Mouse (Mus musculus) forebrain, embryonic 14.5 days (tissue): ENCODE results near the gene Gp9. TPM values are rescaled to one million over a fixed set of nuclear protein-coding genes. Genes with fewer than 3 reads are reported as not detected.

Experiments used
- ATAC-seq: fragments of 200-750 bp; cut with Nextera tagmentation; 2 replicates; pipeline ENCODE4 v1.8.0; 2017; ENCODE audit warnings: mild to moderate bottlenecking, moderate library complexity
- DNase-seq: peaks from one replicate; pipeline ENCODE4 v3.0.0-alpha.2; 2015; ENCODE audit warnings: low spot score
- H3K27ac ChIP-seq: fragments of 300-500 bp; sonication (generic); 2 replicates; pipeline ENCODE4 v1.5.1; 2014; ENCODE audit warnings: low read depth, mild to moderate bottlenecking, control low read depth, low read length, moderate library complexity
- H3K27me3 ChIP-seq: fragments of 300-500 bp; sonication (generic); replicated peaks from 2 replicates; pipeline ENCODE4 v1.6.1; 2014; ENCODE audit warnings: low read length, control low read depth, mixed read lengths; ENCODE audit not compliant: control insufficient read depth, insufficient read depth
- H3K36me3 ChIP-seq: fragments of 300-500 bp; sonication (generic); 2 replicates; pipeline ENCODE4 v1.6.1; 2014; ENCODE audit warnings: low read length, control low read depth; ENCODE audit not compliant: control insufficient read depth, insufficient read depth
- H3K4me1 ChIP-seq: fragments of 300-500 bp; sonication (generic); 2 replicates; pipeline ENCODE4 v1.6.1; 2014; ENCODE audit warnings: antibody characterized with exemption, low read length, control low read depth; ENCODE audit not compliant: control insufficient read depth, insufficient read depth
- H3K4me2 ChIP-seq: fragments of 300-500 bp; sonication (generic); 2 replicates; pipeline ENCODE4 v1.6.1; 2014; ENCODE audit warnings: mild to moderate bottlenecking, control low read depth, low read length
- H3K4me3 ChIP-seq: fragments of 300-500 bp; sonication (generic); 2 replicates; pipeline ENCODE4 v1.5.1; 2014; ENCODE audit warnings: low read depth, low read length, control low read depth
- H3K9ac ChIP-seq: fragments of 300-500 bp; sonication (generic); 2 replicates; pipeline ENCODE4 v1.6.1; 2014; ENCODE audit warnings: mild to moderate bottlenecking, low read length, control low read depth, moderate library complexity
- H3K9me3 ChIP-seq: fragments of 300-500 bp; sonication (generic); replicated peaks from 2 replicates; pipeline ENCODE4 v1.6.1; 2016; ENCODE audit warnings: low read length, control low read depth, mixed read lengths; ENCODE audit not compliant: control insufficient read depth
- WGBS: fragments of 180-500 bp; shearing (Covaris S2); extraction: QIAGEN DNeasy Blood & Tissue Kit; methylation state at CpG from one replicate; pipeline ENCODE4 v1.1.7; 2014; 5-methylcytosine and 5-hydroxymethylcytosine counted together
- polyA plus RNA-seq: library from polyadenylated mRNA; unstranded; fragments of >200 nt; fragmentation: Nextera tagmentation; extraction: Ambion mirVana; gene quantifications from 2 replicates; pipeline ENCODE4 v1.2.1, GENCODE M21; 2014

The Gp9 gene
- polyA plus RNA-seq, 1 experiment from 2014 or later = 0.47 TPM

- Histone ChIP-seq H3K9me3 (no peaks in the 10 kb centered on the region), H3K4me3 (no peak overlapping the region), H3K27ac (no peak overlapping the region), H3K36me3 (peaks cover 9% of the 10 kb centered on the region; the same call in 1 of the 2 replicates), H3K4me1 (no peaks in the 10 kb centered on the region), H3K9ac (no peak overlapping the region), H3K27me3 (no peaks in the 10 kb centered on the region), H3K4me2 (no peak overlapping the region)
- DNase-seq = no peak
- ATAC-seq = no peak
- WGBS = 54% methylated on average over 2 of the region's 2 CpGs
Measured at GRCm38 (mm10) chr6:87797321-87797720, 19.4 kb downstream of the Gp9 start.

GRCm38 (mm10) chr6:87799576-87799975 is 21.7 kb downstream of the Gp9 start:
- no peak overlapping the region for H3K27ac ChIP-seq
- no peak for DNase-seq
- no peaks in the 10 kb centered on the region for H3K36me3 ChIP-seq
- H3K4me1 ChIP-seq = no peaks in the 10 kb centered on the region
- no peaks in the 10 kb centered on the region for H3K9me3 ChIP-seq
- 88% methylated on average over 6 of the region's 6 CpGs for WGBS
- H3K9ac ChIP-seq = no peak overlapping the region
- H3K27me3 ChIP-seq = no peaks in the 10 kb centered on the region
- no peak for ATAC-seq
- no peak overlapping the region for H3K4me2 ChIP-seq
- no peak overlapping the region for H3K4me3 ChIP-seq

- 85% methylated on average over 7 of the region's 7 CpGs for WGBS
- no peak for DNase-seq
Measured at GRCm38 (mm10) chr6:87802462-87802861, 24.6 kb downstream of the Gp9 start.

GRCm38 (mm10) chr6:87804036-87804435 is 26.2 kb downstream of the Gp9 start:
- no peaks in the 10 kb centered on the region for H3K4me1 ChIP-seq
- WGBS = 88% methylated on average over 1 of the region's 1 CpGs
- no peak for ATAC-seq
- H3K9me3 ChIP-seq = no peaks in the 10 kb centered on the region
- H3K9ac ChIP-seq = no peak overlapping the region
- no peak overlapping the region for H3K4me2 ChIP-seq
- no peak overlapping the region for H3K27ac ChIP-seq
- no peak for DNase-seq
- H3K4me3 ChIP-seq = no peak overlapping the region
- 0 out of 2 replicates have a peak, but pooled peaks cover 2% of the 10 kb centered on the region for H3K36me3 ChIP-seq
- H3K27me3 ChIP-seq = no peaks in the 10 kb centered on the region

More at GRCm38 (mm10) chr6:87802462-87802861, 24.6 kb downstream of the Gp9 start:
- H3K4me3 ChIP-seq = no peak overlapping the region
- no peak overlapping the region for H3K9ac ChIP-seq
- H3K9me3 ChIP-seq = no peaks in the 10 kb centered on the region
- no peaks in the 10 kb centered on the region for H3K4me1 ChIP-seq
- no peaks in the 10 kb centered on the region for H3K27me3 ChIP-seq
- H3K4me2 ChIP-seq = no peak overlapping the region
- no peak for ATAC-seq
- H3K27ac ChIP-seq = no peak overlapping the region
- 0 out of 2 replicates have a peak, but pooled peaks cover 2% of the 10 kb centered on the region for H3K36me3 ChIP-seq

- Histone ChIP-seq H3K9me3 (no peaks in the 10 kb centered on the region), H3K9ac (no peak overlapping the region), H3K4me1 (no peaks in the 10 kb centered on the region), H3K27ac (no peak overlapping the region), H3K36me3 (0 out of 2 replicates have a peak, but pooled peaks cover 2% of the 10 kb centered on the region), H3K4me3 (no peak overlapping the region), H3K27me3 (no peaks in the 10 kb centered on the region), H3K4me2 (no peak overlapping the region)
- ATAC-seq (no peak), DNase-seq (no peak)
- 79% methylated on average over 7 of the region's 7 CpGs for WGBS
Measured at GRCm38 (mm10) chr6:87804886-87805285, 27.0 kb downstream of the Gp9 start.

- Histone ChIP-seq H3K4me1 (no peaks in the 10 kb centered on the region), H3K4me2 (no peak overlapping the region), H3K27ac (no peak overlapping the region), H3K9me3 (no peaks in the 10 kb centered on the region), H3K36me3 (0 out of 2 replicates have a peak, but pooled peaks cover 2% of the 10 kb centered on the region), H3K27me3 (no peaks in the 10 kb centered on the region), H3K4me3 (no peak overlapping the region), H3K9ac (no peak overlapping the region)
- ATAC-seq (no peak), DNase-seq (no peak)
- WGBS = 94% methylated on average over 7 of the region's 7 CpGs
Measured at GRCm38 (mm10) chr6:87805448-87805847, 27.6 kb downstream of the Gp9 start.

GRCm38 (mm10) chr6:87806028-87806427 is 28.2 kb downstream of the Gp9 start:
- ATAC-seq (no peak), DNase-seq (no peak)
- WGBS = 80% methylated on average over 2 of the region's 2 CpGs
- Histone ChIP-seq H3K4me1 (peaks cover 5% of the 10 kb centered on the region), H3K9me3 (no peaks in the 10 kb centered on the region), H3K4me3 (no peak overlapping the region), H3K4me2 (no peak overlapping the region), H3K9ac (no peak overlapping the region), H3K27ac (no peak overlapping the region), H3K27me3 (no peaks in the 10 kb centered on the region), H3K36me3 (0 out of 2 replicates have a peak, but pooled peaks cover 2% of the 10 kb centered on the region)

GRCm38 (mm10) chr6:87806857-87807256 is 29.0 kb downstream of the Gp9 start:
- 47% methylated on average over 2 of the region's 2 CpGs for WGBS
- no peak overlapping the region for H3K9ac ChIP-seq
- DNase-seq = no peak
- ATAC-seq = no peak
- no peak overlapping the region for H3K4me3 ChIP-seq
- no peaks in the 10 kb centered on the region for H3K27me3 ChIP-seq
- 0 out of 2 replicates have a peak, but pooled peaks cover 2% of the 10 kb centered on the region for H3K36me3 ChIP-seq
- H3K9me3 ChIP-seq = no peaks in the 10 kb centered on the region
- no peak overlapping the region for H3K27ac ChIP-seq
- no peak overlapping the region for H3K4me2 ChIP-seq
- H3K4me1 ChIP-seq = peaks cover 5% of the 10 kb centered on the region

- H3K4me2 ChIP-seq = no peak overlapping the region
- DNase-seq = no peak
- no peaks in the 10 kb centered on the region for H3K9me3 ChIP-seq
- H3K4me3 ChIP-seq = no peak overlapping the region
- H3K4me1 ChIP-seq = peaks cover 5% of the 10 kb centered on the region
- H3K9ac ChIP-seq = no peak overlapping the region
- H3K27ac ChIP-seq = no peak overlapping the region
- no peaks in the 10 kb centered on the region for H3K27me3 ChIP-seq
- ATAC-seq = no peak
- 0 out of 2 replicates have a peak, but pooled peaks cover 2% of the 10 kb centered on the region for H3K36me3 ChIP-seq
- WGBS = 87% methylated on average over 4 of the region's 4 CpGs
Measured at GRCm38 (mm10) chr6:87807735-87808440, 30.0 kb downstream of the Gp9 start.
